Mouse (Mus musculus): ENCODE results near the gene Mc3r. TPM values are rescaled to one million over a fixed set of nuclear protein-coding genes. Genes with fewer than 3 reads are reported as not detected.

The Mc3r gene
- total and polyA plus RNA-seq, 3 experiments, result not detected

GRCm38 (mm10) chr2:172282071-172282710, 33.9 kb downstream of the Mc3r start:
- peaks cover 6 to 14% of the 10 kb centered on the region in 2 experiments; a peak in 3 of 4 replicates for H3K4me1 ChIP-seq (ENCODE audit: control insufficient read depth in 1 of 2, insufficient read depth in 2 of 2)
- no peak overlapping the region for H3K27ac ChIP-seq (ENCODE audit: insufficient read depth, low read depth)
- TF ChIP-seq E2F4 (IDR thresholded peaks at IDR 0.05; ENCODE audit: insufficient replicate concordance, low read depth, low read length), result no peak
- TF ChIP-seq ZMIZ1 (IDR thresholded peaks at IDR 0.05; ENCODE audit: low read depth, low read length), result no peak
- no peak for TF ChIP-seq POLR2AphosphoS2 (IDR thresholded peaks at IDR 0.05; ENCODE audit: low read depth, low read length)
- TF ChIP-seq ZNF384 (IDR thresholded peaks at IDR 0.05; ENCODE audit: low read depth, low read length), result no peak
- TF ChIP-seq SMC3 (IDR thresholded peaks at IDR 0.05; ENCODE audit: low read depth, low read length), result no peak
- no peak for TF ChIP-seq JUN (IDR thresholded peaks at IDR 0.05; ENCODE audit: insufficient read depth, low read depth, low read length)
- no peak for TF ChIP-seq MYC (IDR thresholded peaks at IDR 0.05; ENCODE audit: low read depth, low read length)
- TF ChIP-seq PAX5 (IDR thresholded peaks at IDR 0.05; ENCODE audit: low read length), result no peak
- no peak for TF ChIP-seq UBTF (IDR thresholded peaks at IDR 0.05; ENCODE audit: low read depth, low read length)
- no peak for TF ChIP-seq NELFE (IDR thresholded peaks at IDR 0.05; ENCODE audit: low read depth, low read length)
- TF ChIP-seq MEF2A (IDR thresholded peaks at IDR 0.05; ENCODE audit: borderline replicate concordance, low read depth, low read length), result no peak
- no peak for TF ChIP-seq IRF4 (IDR thresholded peaks at IDR 0.05; ENCODE audit: low read depth, low read length)
- TF ChIP-seq CTCF (conservative IDR thresholded peaks at IDR 0.05 in 1 of 2, IDR thresholded peaks at IDR 0.05 in 1 of 2; ENCODE audit: low read depth in 2 of 2, low read length in 2 of 2), result no peak
- no peak for TF ChIP-seq RCOR1 (conservative IDR thresholded peaks at IDR 0.05; ENCODE audit: low read depth, low read length)
- TF ChIP-seq MXI1 (IDR thresholded peaks at IDR 0.05; ENCODE audit: low read depth, low read length), result no peak
- no peak for TF ChIP-seq USF2 (conservative IDR thresholded peaks at IDR 0.05; ENCODE audit: low read depth, low read length)
- no peak for TF ChIP-seq EP300 (IDR thresholded peaks at IDR 0.05; ENCODE audit: low read length)
- dilution Hi-C loops (cut with MboI; ENCODE audit: extremely low pct_ligation_motif_present, extremely low pct_unique_long_range_greater_than_20kb, low sequenced_read_pairs), result no loop called here
- H3K79me2 ChIP-seq (replicated peaks; ENCODE audit: control insufficient read depth, extremely low read depth, insufficient read depth, poor library complexity, severe bottlenecking), result no peaks in the 10 kb centered on the region
- no peak overlapping the region for H3K4me3 ChIP-seq (replicated peaks in 1 of 3; ENCODE audit: low read depth in 2 of 3, low read length in 2 of 3, poor library complexity in 1 of 3)
- no peak overlapping the region for H3K4me2 ChIP-seq (ENCODE audit: insufficient read depth, low read depth, poor library complexity, severe bottlenecking)
- H3K9me3 ChIP-seq (replicated peaks; ENCODE audit: low read length), result peaks cover 14% of the 10 kb centered on the region
- no peak for DNase-seq (ENCODE audit: extremely low read depth)
- no peaks in the 10 kb centered on the region for H3K27me3 ChIP-seq (replicated peaks)
- in situ Hi-C loops (cut with MboI; ENCODE audit: low pct_ligation_motif_present, low pct_unique_long_range_greater_than_20kb, low sequenced_read_pairs), result no loop called here
- no peak overlapping the region for H3K9ac ChIP-seq (ENCODE audit: insufficient read depth, low read depth)
- H3K36me3 ChIP-seq (replicated peaks in 1 of 2; ENCODE audit: control insufficient read depth in 1 of 2, insufficient read depth in 1 of 2, low read length in 1 of 2), result no peaks in the 10 kb centered on the region

GRCm38 (mm10) chr2:172287715-172288114, 39.4 kb downstream of the Mc3r start:
- Histone ChIP-seq H3K9ac (ENCODE audit: insufficient read depth, low read depth) (no peak overlapping the region), H3K4me2 (ENCODE audit: insufficient read depth, low read depth, poor library complexity, severe bottlenecking) (no peak overlapping the region), H3K27me3 (replicated peaks) (no peaks in the 10 kb centered on the region), H3K4me1 (ENCODE audit: control insufficient read depth in 1 of 2, insufficient read depth in 2 of 2) (peaks cover 34 to 56% of the 10 kb centered on the region in 2 experiments), H3K27ac (ENCODE audit: insufficient read depth, low read depth) (no peak overlapping the region), H3K36me3 (replicated peaks in 1 of 2; ENCODE audit: control insufficient read depth in 1 of 2, insufficient read depth in 1 of 2, low read length in 1 of 2) (no peaks in the 10 kb centered on the region), H3K79me2 (replicated peaks; ENCODE audit: control insufficient read depth, extremely low read depth, insufficient read depth, poor library complexity, severe bottlenecking) (peaks cover 6% of the 10 kb centered on the region), H3K4me3 (replicated peaks in 1 of 3; ENCODE audit: low read depth in 2 of 3, low read length in 2 of 3, poor library complexity in 1 of 3) (no peak overlapping the region), H3K9me3 (replicated peaks; ENCODE audit: low read length) (peaks cover 3% of the 10 kb centered on the region)
- dilution Hi-C loops (cut with MboI; ENCODE audit: extremely low pct_ligation_motif_present, extremely low pct_unique_long_range_greater_than_20kb, low sequenced_read_pairs) (no loop called here), in situ Hi-C loops (cut with MboI; ENCODE audit: low pct_ligation_motif_present, low pct_unique_long_range_greater_than_20kb, low sequenced_read_pairs) (no loop called here)
- no peak for DNase-seq (ENCODE audit: extremely low read depth)
- TF ChIP-seq POLR2AphosphoS2 (IDR thresholded peaks at IDR 0.05; ENCODE audit: low read depth, low read length), result no peak
- TF ChIP-seq BHLHE40 (IDR thresholded peaks at IDR 0.05; ENCODE audit: low read depth, low read length), result 0 out of 2 replicates have a peak, but pooled peaks have one; percentile 43
- no peak for TF ChIP-seq CHD1 (IDR thresholded peaks at IDR 0.05; ENCODE audit: low read depth, low read length)
- peak; percentile 52 for TF ChIP-seq ZNF384 (IDR thresholded peaks at IDR 0.05; ENCODE audit: low read depth, low read length)
- TF ChIP-seq NELFE (IDR thresholded peaks at IDR 0.05; ENCODE audit: low read depth, low read length), result no peak
- TF ChIP-seq SMC3 (IDR thresholded peaks at IDR 0.05; ENCODE audit: low read depth, low read length), result no peak
- no peak for TF ChIP-seq ELF1 (IDR thresholded peaks at IDR 0.05; ENCODE audit: low read depth, low read length)
- TF ChIP-seq JUND (conservative IDR thresholded peaks at IDR 0.05; ENCODE audit: low read depth, low read length), result no peak
- no peak for TF ChIP-seq CHD2 (IDR thresholded peaks at IDR 0.05; ENCODE audit: low read length)
- 0 out of 2 replicates have a peak, but pooled peaks have one; percentile 38 for TF ChIP-seq EP300 (IDR thresholded peaks at IDR 0.05; ENCODE audit: low read length)
- TF ChIP-seq ZMIZ1 (IDR thresholded peaks at IDR 0.05; ENCODE audit: low read depth, low read length), result no peak
- TF ChIP-seq MAX (IDR thresholded peaks at IDR 0.05; ENCODE audit: low read length), result no peak
- TF ChIP-seq MYC (IDR thresholded peaks at IDR 0.05; ENCODE audit: low read depth, low read length), result no peak
- no peak for TF ChIP-seq USF1 (IDR thresholded peaks at IDR 0.05; ENCODE audit: low read depth, low read length)
- TF ChIP-seq IRF4 (IDR thresholded peaks at IDR 0.05; ENCODE audit: low read depth, low read length), result no peak
- TF ChIP-seq PAX5 (IDR thresholded peaks at IDR 0.05; ENCODE audit: low read length), result no peak
- TF ChIP-seq MEF2A (IDR thresholded peaks at IDR 0.05; ENCODE audit: borderline replicate concordance, low read depth, low read length), result 0 out of 2 replicates have a peak, but pooled peaks have one; percentile 5
- no peak for TF ChIP-seq ZC3H11A (IDR thresholded peaks at IDR 0.05; ENCODE audit: low read depth, low read length)
- no peak for TF ChIP-seq USF2 (conservative IDR thresholded peaks at IDR 0.05; ENCODE audit: low read depth, low read length)
- TF ChIP-seq MAZ (IDR thresholded peaks at IDR 0.05; ENCODE audit: low read depth, low read length), result 0 out of 2 replicates have a peak, but pooled peaks have one; percentile 47
- TF ChIP-seq GABPA (IDR thresholded peaks at IDR 0.05; ENCODE audit: insufficient replicate concordance, low read depth, low read length), result no peak
- no peak for TF ChIP-seq NRF1 (IDR thresholded peaks at IDR 0.05; ENCODE audit: low read depth, low read length)
- peak; percentile 32; the same call in 1 of the 2 replicates for TF ChIP-seq ETS1 (conservative IDR thresholded peaks at IDR 0.05; ENCODE audit: low read depth, low read length)
- TF ChIP-seq JUN (IDR thresholded peaks at IDR 0.05; ENCODE audit: insufficient read depth, low read depth, low read length), result no peak
